Mouse (Mus musculus): ENCODE data around the gene Auts2.
A peak's percentile ranks its signal among the peaks of the same experiment; 100 is the strongest.

Gene Auts2

GRCm38 (mm10) chr5:131839657-131840315, 703.4 kb downstream of the Auts2 start:
- no peak for DNase-seq (ENCODE audit: low read depth, low spot score)

GRCm38 (mm10) chr5:131839023-131839422, 704.1 kb downstream of the Auts2 start:
- DNase-seq (ENCODE audit: low read depth, low spot score): no peak

- no peak for DNase-seq (ENCODE audit: low read depth, low spot score)
These were observed 705.1 kb downstream of the Auts2 start for GRCm38 (mm10) chr5:131838064-131838463.

- no peak for DNase-seq (ENCODE audit: low read depth, low spot score)
These were observed 707.0 kb downstream of the Auts2 start for GRCm38 (mm10) chr5:131836014-131836735.

GRCm38 (mm10) chr5:131832891-131833876, 710.0 kb downstream of the Auts2 start:
- DNase-seq (ENCODE audit: low read depth, low spot score): no peak

- DNase-seq (ENCODE audit: low read depth, low spot score): no peak
These were observed 713.0 kb downstream of the Auts2 start for GRCm38 (mm10) chr5:131830111-131830510.

GRCm38 (mm10) chr5:131829248-131829647, 713.9 kb downstream of the Auts2 start:
- no peak for DNase-seq (ENCODE audit: low read depth, low spot score)

- no peak for DNase-seq (ENCODE audit: low read depth, low spot score)
These were observed 714.5 kb downstream of the Auts2 start for GRCm38 (mm10) chr5:131828607-131829006.

- no peak for DNase-seq (ENCODE audit: low read depth, low spot score)
These were observed 716.5 kb downstream of the Auts2 start for GRCm38 (mm10) chr5:131826362-131827261.

- DNase-seq (ENCODE audit: low read depth, low spot score): peak; percentile 70
These were observed 717.7 kb downstream of the Auts2 start for GRCm38 (mm10) chr5:131825421-131825820.

- DNase-seq (ENCODE audit: low read depth, low spot score): peak; percentile 46
These were observed 718.8 kb downstream of the Auts2 start for GRCm38 (mm10) chr5:131824197-131824991.

- no peak for DNase-seq (ENCODE audit: low read depth, low spot score)
These were observed 721.7 kb downstream of the Auts2 start for GRCm38 (mm10) chr5:131821461-131821860.

GRCm38 (mm10) chr5:131819251-131819691, 723.9 kb downstream of the Auts2 start:
- peak; percentile 91 for DNase-seq (ENCODE audit: low read depth, low spot score)

GRCm38 (mm10) chr5:131815498-131815897, 727.6 kb downstream of the Auts2 start:
- DNase-seq (ENCODE audit: low read depth, low spot score): no peak

GRCm38 (mm10) chr5:131814503-131815003, 728.6 kb downstream of the Auts2 start:
- no peak for DNase-seq (ENCODE audit: low read depth, low spot score)

- no peak for DNase-seq (ENCODE audit: low read depth, low spot score)
These were observed 729.1 kb downstream of the Auts2 start for GRCm38 (mm10) chr5:131813952-131814502.

GRCm38 (mm10) chr5:131813331-131813781, 729.8 kb downstream of the Auts2 start:
- DNase-seq (ENCODE audit: low read depth, low spot score): peak; percentile 86

- DNase-seq (ENCODE audit: low read depth, low spot score): no peak
These were observed 730.6 kb downstream of the Auts2 start for GRCm38 (mm10) chr5:131812483-131813063.

GRCm38 (mm10) chr5:131806350-131806749, 736.8 kb downstream of the Auts2 start:
- DNase-seq (ENCODE audit: low read depth, low spot score): no peak
